Mouse (Mus musculus): ENCODE measurements around the gene Vmn1r5. TPM values are rescaled to one million over a fixed set of nuclear protein-coding genes. Genes with fewer than 3 reads are reported as not detected.
A peak's percentile ranks its signal among the peaks of the same experiment; 100 is the strongest.
"Not testable (repeated sequence)": the region's sequence is repeated elsewhere in the genome, so short reads cannot be mapped to it uniquely, and the experiment has no call there.

Vmn1r5 gene
- polyA plus RNA-seq (2015; fragmentation: Nextera tagmentation; extraction: Ambion mirVana), result not detected in 2 replicates

GRCm38 (mm10) chr6:56969973-56970372 lies at the start of gene Vmn1r5:
TSS of gene Vmn1r5 (plus strand) at chr6:56970273.
- Histone ChIP-seq H3K4me2 (no peak within 1 kb of the TSS), H3K27me3 (no peaks in the 10 kb centered on the region)

DNA sequence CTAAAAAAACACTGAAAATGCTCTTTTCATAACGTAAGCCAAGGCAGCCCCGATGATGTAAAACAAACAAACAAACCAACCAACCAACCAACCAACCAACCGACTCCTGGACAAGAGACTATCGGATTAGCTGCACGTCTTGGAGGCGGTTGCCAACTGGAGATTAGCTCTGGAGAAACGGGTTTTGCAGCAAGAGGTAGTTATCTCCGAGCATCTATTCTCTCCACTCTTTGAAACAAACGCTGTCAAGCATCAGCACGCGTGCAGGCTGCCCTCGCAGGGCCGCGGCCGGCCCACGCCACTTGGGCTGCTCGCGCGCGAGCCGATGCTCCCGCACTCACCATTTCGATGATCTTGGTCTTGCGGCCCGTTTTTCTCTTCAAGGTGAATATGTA lies 46.7 kb upstream of the Vmn1r5 start:
- no peaks in the 10 kb centered on the region for H3K27me3 ChIP-seq
- no peak for ATAC-seq (replicated peaks; ENCODE audit: insufficient number of reproducible peaks, insufficient read depth, low FRiP score, low read depth)
- H3K9me3 ChIP-seq (replicated peaks), result no peaks in the 10 kb centered on the region
- H3K9ac ChIP-seq, result peak overlapping the region; percentile 87
- under 1% methylated on average over 25 of the region's 25 CpGs for WGBS
- H3K36me3 ChIP-seq, result no peaks in the 10 kb centered on the region
- H3K4me1 ChIP-seq (replicated peaks), result peaks cover 22% of the 10 kb centered on the region
- peak overlapping the region; percentile 86 for H3K4me3 ChIP-seq
- H3K4me2 ChIP-seq, result peak overlapping the region; percentile 61
- peak overlapping the region; percentile 86 for H3K27ac ChIP-seq

More at GRCm38 (mm10) chr6:56969973-56970372, at the start of gene Vmn1r5:
- Histone ChIP-seq H3K4me1 (replicated peaks) (no peaks in the 10 kb centered on the region), H3K36me3 (no peaks in the 10 kb centered on the region), H3K27ac (no peak within 1 kb of the TSS), H3K4me3 (no peak within 1 kb of the TSS), H3K9ac (no peak within 1 kb of the TSS), H3K9me3 (replicated peaks) (no peaks in the 10 kb centered on the region)
- ATAC-seq (replicated peaks; ENCODE audit: insufficient number of reproducible peaks, insufficient read depth, low FRiP score, low read depth), result no peak

- 3% methylated on average over 61 of the region's 64 CpGs for WGBS
- Histone ChIP-seq H3K36me3 (no peaks in the 10 kb centered on the region), H3K27ac (peak within 1 kb of the TSS; percentile 86), H3K9me3 (replicated peaks) (no peaks in the 10 kb centered on the region), H3K4me2 (peak within 1 kb of the TSS; percentile 68), H3K4me3 (peak within 1 kb of the TSS; percentile 86), H3K4me1 (replicated peaks) (peaks cover 21% of the 10 kb centered on the region), H3K9ac (peak within 1 kb of the TSS; percentile 87), H3K27me3 (no peaks in the 10 kb centered on the region)
- ATAC-seq (replicated peaks; ENCODE audit: insufficient number of reproducible peaks, insufficient read depth, low FRiP score, low read depth), result peak; percentile 98
These were observed 46.1 kb upstream of the Vmn1r5 start, which contains the start of the genes Nt5c3 and Vmn1r4 for GRCm38 (mm10) chr6:56923726-56924707. TSS of gene Nt5c3 (minus strand) at chr6:56923932. TSS of gene Vmn1r4 (plus strand) at chr6:56924015.

GRCm38 (mm10) chr6:56931648-56932415 lies 38.2 kb upstream of the Vmn1r5 start:
- no peak overlapping the region for H3K4me3 ChIP-seq

GRCm38 (mm10) chr6:56932464-56932863 lies 37.6 kb upstream of the Vmn1r5 start:
- WGBS, result 65% methylated on average over 2 of the region's 2 CpGs
- Histone ChIP-seq H3K36me3 (no peaks in the 10 kb centered on the region), H3K27ac (no peak overlapping the region), H3K4me3 (no peak overlapping the region), H3K9me3 (replicated peaks) (no peaks in the 10 kb centered on the region), H3K9ac (no peak overlapping the region), H3K4me1 (replicated peaks) (no peaks in the 10 kb centered on the region), H3K4me2 (no peak overlapping the region), H3K27me3 (no peaks in the 10 kb centered on the region)
- no peak for ATAC-seq (replicated peaks; ENCODE audit: insufficient number of reproducible peaks, insufficient read depth, low FRiP score, low read depth)

More at GRCm38 (mm10) chr6:56931648-56932415, 38.2 kb upstream of the Vmn1r5 start:
- ATAC-seq (replicated peaks; ENCODE audit: insufficient number of reproducible peaks, insufficient read depth, low FRiP score, low read depth), result no peak
- H3K9me3 ChIP-seq (replicated peaks), result no peaks in the 10 kb centered on the region
- WGBS, result 62% methylated on average over 4 of the region's 4 CpGs
- no peaks in the 10 kb centered on the region for H3K36me3 ChIP-seq
- no peaks in the 10 kb centered on the region for H3K27me3 ChIP-seq
- H3K4me1 ChIP-seq (replicated peaks), result no peaks in the 10 kb centered on the region
- H3K27ac ChIP-seq, result no peak overlapping the region
- H3K9ac ChIP-seq, result no peak overlapping the region
- no peak overlapping the region for H3K4me2 ChIP-seq

- H3K27me3 ChIP-seq, result no peaks in the 10 kb centered on the region
- WGBS, result 72% methylated on average over 4 of the region's 4 CpGs
- H3K4me3 ChIP-seq, result no peak overlapping the region
- no peaks in the 10 kb centered on the region for H3K36me3 ChIP-seq
- H3K27ac ChIP-seq, result no peak overlapping the region
- no peaks in the 10 kb centered on the region for H3K9me3 ChIP-seq (replicated peaks)
- ATAC-seq (replicated peaks; ENCODE audit: insufficient number of reproducible peaks, insufficient read depth, low FRiP score, low read depth), result no peak
- H3K4me2 ChIP-seq, result no peak overlapping the region
- no peaks in the 10 kb centered on the region for H3K4me1 ChIP-seq (replicated peaks)
- no peak overlapping the region for H3K9ac ChIP-seq
These were observed 35.7 kb upstream of the Vmn1r5 start for GRCm38 (mm10) chr6:56934366-56934765.

DNA sequence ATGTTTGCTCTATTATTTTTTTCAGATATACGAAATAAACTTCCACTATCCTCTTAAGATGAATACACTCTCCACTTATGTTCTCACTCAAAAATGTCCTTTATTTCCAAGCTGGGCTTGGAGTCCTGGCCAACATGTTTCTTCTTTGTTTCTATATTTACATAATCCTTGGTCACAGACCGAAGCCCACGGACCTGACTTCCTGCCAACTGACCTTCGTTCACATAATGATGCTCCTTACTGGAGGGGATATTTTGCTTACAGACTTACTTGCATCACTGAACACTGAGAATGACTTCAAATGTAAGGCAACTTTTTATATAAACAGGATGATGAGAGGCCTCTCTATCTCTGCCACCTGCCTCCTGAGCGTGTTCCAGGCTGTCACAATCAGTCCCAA lies 13.6 kb upstream of the Vmn1r5 start:
- Histone ChIP-seq H3K4me1 (replicated peaks) (no peaks in the 10 kb centered on the region), H3K4me2 (no peak overlapping the region), H3K4me3 (no peak overlapping the region), H3K9me3 (replicated peaks) (no peaks in the 10 kb centered on the region), H3K27ac (no peak overlapping the region), H3K9ac (no peak overlapping the region), H3K27me3 (no peaks in the 10 kb centered on the region), H3K36me3 (no peaks in the 10 kb centered on the region)
- ATAC-seq (replicated peaks; ENCODE audit: insufficient number of reproducible peaks, insufficient read depth, low FRiP score, low read depth), result no peak
- 64% methylated on average over 5 of the region's 5 CpGs for WGBS

- Histone ChIP-seq H3K9ac (no peak within 1 kb of the TSS), H3K27me3 (no peaks in the 10 kb centered on the region), H3K9me3 (replicated peaks) (no peaks in the 10 kb centered on the region), H3K27ac (no peak within 1 kb of the TSS), H3K4me3 (no peak within 1 kb of the TSS), H3K36me3 (no peaks in the 10 kb centered on the region), H3K4me2 (no peak within 1 kb of the TSS), H3K4me1 (replicated peaks) (no peaks in the 10 kb centered on the region)
- WGBS, result 64% methylated on average over 2 of the region's 2 CpGs
- ATAC-seq (replicated peaks; ENCODE audit: insufficient number of reproducible peaks, insufficient read depth, low FRiP score, low read depth), result no peak
These were observed 26.9 kb downstream of the Vmn1r5 start, which contains the start of gene Vmn1r6 for GRCm38 (mm10) chr6:56996943-56997342. TSS of gene Vmn1r6 (plus strand) at chr6:56997243.

DNA sequence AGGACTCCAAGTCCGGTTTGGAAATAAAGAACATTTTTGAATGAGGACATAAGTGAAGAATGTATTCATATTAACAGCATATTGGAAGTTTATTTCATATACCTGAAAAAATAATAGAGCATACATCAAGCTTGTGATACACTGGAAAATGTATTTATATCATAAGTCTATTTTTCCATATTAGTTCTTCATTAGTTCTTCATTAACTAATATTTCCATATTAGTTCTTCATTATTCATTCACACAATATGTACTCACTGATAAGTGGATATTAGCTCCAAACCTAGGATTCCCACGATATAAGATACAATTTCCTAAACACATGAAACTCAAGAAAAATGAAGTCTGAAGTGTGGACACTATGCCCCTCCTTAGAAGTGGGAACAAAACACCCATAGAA lies 55.2 kb downstream of the Vmn1r5 start, which contains the start of gene Vmn1r7:
TSS of gene Vmn1r7 (minus strand) at position 101 of the 400 bp plus-strand sequence.
- 71% methylated on average over 2 of the region's 2 CpGs for WGBS
- ATAC-seq (replicated peaks; ENCODE audit: insufficient number of reproducible peaks, insufficient read depth, low FRiP score, low read depth), result not testable (repeated sequence)

GRCm38 (mm10) chr6:57031984-57032383 lies 61.9 kb downstream of the Vmn1r5 start, which contains the start of gene Vmn1r8:
TSS of gene Vmn1r8 (plus strand) at chr6:57032284.
- Histone ChIP-seq H3K9ac (no peak within 1 kb of the TSS), H3K4me2 (no peak within 1 kb of the TSS), H3K4me3 (no peak within 1 kb of the TSS), H3K27ac (no peak within 1 kb of the TSS), H3K36me3 (no peaks in the 10 kb centered on the region), H3K4me1 (replicated peaks) (no peaks in the 10 kb centered on the region), H3K9me3 (replicated peaks) (no peaks in the 10 kb centered on the region), H3K27me3 (no peaks in the 10 kb centered on the region)
- ATAC-seq (replicated peaks; ENCODE audit: insufficient number of reproducible peaks, insufficient read depth, low FRiP score, low read depth), result no peak

More for the DNA sequence above, 55.2 kb downstream of the Vmn1r5 start, which contains the start of gene Vmn1r7:
- H3K9ac ChIP-seq; H3K36me3 ChIP-seq; H3K27me3 ChIP-seq; H3K27ac ChIP-seq; H3K4me3 ChIP-seq; H3K4me1 ChIP-seq (replicated peaks); H3K9me3 ChIP-seq (replicated peaks); H3K4me2 ChIP-seq: not testable (repeated sequence)

DNA sequence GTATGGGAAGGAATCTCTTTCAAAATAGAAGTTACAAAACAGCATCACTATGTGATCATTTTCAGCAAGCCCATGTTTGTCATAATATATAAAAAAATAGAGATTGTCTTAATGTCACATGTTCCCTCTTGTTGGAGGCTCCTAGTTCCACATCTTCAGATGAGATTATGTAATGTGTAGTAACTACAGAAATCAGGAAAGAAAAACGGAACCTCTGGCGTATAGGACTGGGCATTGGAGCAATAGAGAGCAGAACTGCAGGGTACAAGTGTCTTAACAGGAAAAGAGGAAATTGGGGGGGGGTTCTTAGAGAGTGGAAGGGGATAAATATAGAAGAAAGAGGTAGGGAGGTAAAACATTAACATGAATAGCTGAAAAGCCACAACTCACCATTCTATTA lies 64.6 kb downstream of the Vmn1r5 start:
- Histone ChIP-seq H3K27ac (no peak overlapping the region), H3K9ac (no peak overlapping the region), H3K9me3 (replicated peaks) (no peaks in the 10 kb centered on the region), H3K4me3 (no peak overlapping the region), H3K4me1 (replicated peaks) (no peaks in the 10 kb centered on the region), H3K27me3 (no peaks in the 10 kb centered on the region), H3K4me2 (no peak overlapping the region), H3K36me3 (no peaks in the 10 kb centered on the region)
- ATAC-seq (replicated peaks; ENCODE audit: insufficient number of reproducible peaks, insufficient read depth, low FRiP score, low read depth), result no peak
- 65% methylated on average over 2 of the region's 2 CpGs for WGBS
